Mouse (Mus musculus) left cerebral cortex, adult 2 months (tissue): Measurements from ENCODE around the gene Ceacam20. TPM values are rescaled to one million over a fixed set of nuclear protein-coding genes. Genes with fewer than 3 reads are reported as not detected.
"Not testable (repeated sequence)": the region's sequence is repeated elsewhere in the genome, so short reads cannot be mapped to it uniquely, and the experiment has no call there.

ENCODE experiments used
- DNase-seq, 2 experiments: peaks; one replicate each; pipeline ENCODE4 v3.0.0; 2021 to 2022; ENCODE audit warnings: low spot score in 2 of 2, mixed read lengths in 1 of 2; ENCODE audit errors: extremely low spot score in 1 of 2
- H3K27ac ChIP-seq: fragments of 200-600 bp; 2 replicates; pipeline ENCODE4 v1.8.1; 2022
- H3K4me3 ChIP-seq: fragments of 200-600 bp; 2 replicates; pipeline ENCODE4 v1.8.1; 2022
- CTCF ChIP-seq: fragments of 200-600 bp; IDR thresholded peaks from 2 replicates; pipeline ENCODE4 v1.8.1; 2022; ENCODE audit warnings: antibody characterized with exemption, mild to moderate bottlenecking, moderate library complexity
- intact Hi-C: fragments of 180-260 bp; cut with DNase I; formaldehyde crosslinking; loops from one replicate; pipeline ENCODE4 v1.15.1; 2025
- total RNA-seq, 2 experiments: library from RNA; stranded (reverse); gene quantifications; 2 replicates each; pipeline ENCODE4 v1.2.3; 2021

Ceacam20 gene
- total RNA-seq, 2 experiments from 2014 or later: not detected

- TF ChIP-seq CTCF: no peak
- intact Hi-C loops: no loop called here
- H3K4me3 ChIP-seq: no peak overlapping the region
These were observed 12.2 kb upstream of the Ceacam20 start for GRCm38 (mm10) chr7:19953054-19953453.

GRCm38 (mm10) chr7:19955861-19956260 is 9.4 kb upstream of the Ceacam20 start:
- no peak for DNase-seq
- intact Hi-C loops: loop anchor here (1.0 to 5.0 kb wide), 3 partner anchors 23 to 154 kb away; no protein-coding TSS in a partner anchor
- no peak overlapping the region for H3K27ac ChIP-seq
- no peak overlapping the region for H3K4me3 ChIP-seq
- TF ChIP-seq CTCF: no peak

More at GRCm38 (mm10) chr7:19953054-19953453, 12.2 kb upstream of the Ceacam20 start:
- H3K27ac ChIP-seq: no peak overlapping the region
- DNase-seq: no peak

- H3K4me3 ChIP-seq: no peak overlapping the region
- peak; percentile 81 to 92 for DNase-seq
- H3K27ac ChIP-seq: no peak overlapping the region
- intact Hi-C loops: loop anchor here (1.0 to 5.0 kb wide), 3 partner anchors 23 to 154 kb away; no protein-coding TSS in a partner anchor
- TF ChIP-seq CTCF: peak; percentile 82
These were observed 8.9 kb upstream of the Ceacam20 start for GRCm38 (mm10) chr7:19956341-19956781.

GRCm38 (mm10) chr7:19962423-19962822 is 2.8 kb upstream of the Ceacam20 start:
- no peak for DNase-seq
- TF ChIP-seq CTCF: no peak
- Histone ChIP-seq H3K27ac (no peak overlapping the region), H3K4me3 (no peak overlapping the region)
- intact Hi-C loops: no loop called here

- DNase-seq: no peak
- intact Hi-C loops: no loop called here
- H3K27ac ChIP-seq: no peak overlapping the region
- TF ChIP-seq CTCF: no peak
- H3K4me3 ChIP-seq: no peak overlapping the region
These were observed 3.9 kb downstream of the Ceacam20 start for GRCm38 (mm10) chr7:19969106-19969505.

- no peak for DNase-seq
- Histone ChIP-seq H3K4me3 (no peak overlapping the region), H3K27ac (no peak overlapping the region)
- intact Hi-C loops: no loop called here
- TF ChIP-seq CTCF: no peak
These were observed 4.4 kb downstream of the Ceacam20 start for GRCm38 (mm10) chr7:19969541-19970090.

GRCm38 (mm10) chr7:19970196-19970595 is 5.0 kb downstream of the Ceacam20 start:
- no peak for TF ChIP-seq CTCF

GRCm38 (mm10) chr7:19971516-19971915 is 6.3 kb downstream of the Ceacam20 start:
- TF ChIP-seq CTCF: no peak
- no peak for DNase-seq
- H3K27ac ChIP-seq: no peak overlapping the region
- H3K4me3 ChIP-seq: no peak overlapping the region
- intact Hi-C loops: no loop called here

More at GRCm38 (mm10) chr7:19970196-19970595, 5.0 kb downstream of the Ceacam20 start:
- DNase-seq: no peak
- Histone ChIP-seq H3K27ac (no peak overlapping the region), H3K4me3 (no peak overlapping the region)
- intact Hi-C loops: no loop called here

- H3K4me3 ChIP-seq, intact Hi-C loops, DNase-seq, H3K27ac ChIP-seq: not testable (repeated sequence)
These were observed 26.0 kb downstream of the Ceacam20 start, which contains the start of gene Nlrp9b for GRCm38 (mm10) chr7:19991165-19991564. Nlrp9b (plus strand) TSS chr7:19991465.

GRCm38 (mm10) chr7:19996721-19997120 is 31.5 kb downstream of the Ceacam20 start:
- H3K4me3 ChIP-seq, DNase-seq, H3K27ac ChIP-seq, intact Hi-C loops: not testable (repeated sequence)

GRCm38 (mm10) chr7:20009987-20010386 is 44.8 kb downstream of the Ceacam20 start:
- H3K27ac ChIP-seq: no peak overlapping the region

More at GRCm38 (mm10) chr7:20009987-20010386, 44.8 kb downstream of the Ceacam20 start:
- H3K4me3 ChIP-seq: no peak overlapping the region
- intact Hi-C loops: no loop called here
- DNase-seq: no peak
- TF ChIP-seq CTCF: no peak

Other genes with a start within 250 kb of the Ceacam20 start
- 100 to 1,000 TPM; 117 TPM for gene Tomm40, start 250.0 kb upstream of the Ceacam20 start, total RNA-seq
- gene Nectin2, start 214.9 kb upstream of the Ceacam20 start, total RNA-seq: 1 to 10 TPM; 7.9 to 8.2 TPM
- gene Bcam, start 194.4 kb upstream of the Ceacam20 start, total RNA-seq: 10 to 100 TPM; 12.2 to 15.1 TPM
- gene Cblc, start 168.6 kb upstream of the Ceacam20 start, total RNA-seq: not detected
- gene Bcl3, start 142.6 kb upstream of the Ceacam20 start, total RNA-seq: under 1 TPM; 0.56 to 0.77 TPM
- 1 to 10 TPM; 1.7 to 2.2 TPM for gene Gm19345, start 113.4 kb upstream of the Ceacam20 start, total RNA-seq
- not detected for gene Ceacam16, start 104.1 kb upstream of the Ceacam20 start, total RNA-seq
- not detected for gene Ceacam19, start 77.4 kb upstream of the Ceacam20 start, total RNA-seq
- gene Pvr, start 44.3 kb upstream of the Ceacam20 start, total RNA-seq: 10 to 100 TPM; 14.6 to 14.8 TPM
- gene Igsf23, start 14.7 kb upstream of the Ceacam20 start, total RNA-seq: not detected
- not detected for gene Nlrp9b, start 26.1 kb downstream of the Ceacam20 start, total RNA-seq
- not detected for gene Vmn1r91, start 134.3 kb downstream of the Ceacam20 start, total RNA-seq
- gene Gm16442, start 157.2 kb downstream of the Ceacam20 start, total RNA-seq: not detected
- not detected for gene Vmn1r93, start 173.7 kb downstream of the Ceacam20 start, total RNA-seq
- not detected for gene Vmn1r94, start 203.0 kb downstream of the Ceacam20 start, total RNA-seq
- gene Vmn1r95, start 228.3 kb downstream of the Ceacam20 start, total RNA-seq: not detected
- not detected for gene Gm6164, start 240.2 kb downstream of the Ceacam20 start, total RNA-seq